ENCODE assay signal across 7 mouse cellular contexts in genomic region chr2:181392600-181393213, GRCm38 (mm10). TPM values are rescaled to one million over a fixed set of nuclear protein-coding genes. Genes with fewer than 3 reads are reported as not detected.
DNase-seq lines count a peak whose midpoint lies in the region; ATAC-seq lines count a peak whose summit lies in the region.

No protein-coding gene starts in this region.

- ATAC-seq in intestine, embryonic 16.5 days: peak; percentile 87
- ATAC-seq in midbrain, embryonic 11.5 days (ENCODE audit: low FRiP score): 0 out of 2 replicates have a peak, but pooled peaks have one; percentile 40

- no peaks in the 10 kb centered on the region for H3K9me3 ChIP-seq in intestine, embryonic 16.5 days (ENCODE audit: control insufficient read depth, low read length)
- H3K9me3 ChIP-seq in midbrain, embryonic 11.5 days (ENCODE audit: control insufficient read depth, low read length): no peaks in the 10 kb centered on the region

- no peak overlapping the region for H3K27ac ChIP-seq in intestine, embryonic 16.5 days (ENCODE audit: low read length)
- no peak overlapping the region for H3K27ac ChIP-seq in midbrain, embryonic 11.5 days (ENCODE audit: low read depth, low read length)

- intact Hi-C loops in gastrocnemius, postnatal 14 days (cut with DNase I; ENCODE audit: low total_unique reads): loop anchor here (5.0 kb wide), 2 partner anchors 175 to 205 kb away; partner anchors contain the start of gene Samd10
- intact Hi-C loops in left cerebral cortex, postnatal 25 days (cut with DNase I): loop anchor here (2.0 to 5.0 kb wide), 3 partner anchors 105 to 202 kb away; partner anchors contain the start of genes Tpd52l2 and Uckl1

- H3K27me3 ChIP-seq in intestine, embryonic 16.5 days (replicated peaks; ENCODE audit: control insufficient read depth, insufficient read depth, low read length): no peaks in the 10 kb centered on the region
- no peaks in the 10 kb centered on the region for H3K27me3 ChIP-seq in midbrain, embryonic 11.5 days (ENCODE audit: control insufficient read depth, insufficient read depth, low read length)

- WGBS in intestine, embryonic 16.5 days: 25% methylated on average over 4 of the region's 4 CpGs
- WGBS in midbrain, embryonic 11.5 days: 24% methylated on average over 4 of the region's 4 CpGs

- no peak overlapping the region for H3K4me3 ChIP-seq in intestine, embryonic 16.5 days (ENCODE audit: low read length)
- H3K4me3 ChIP-seq in midbrain, embryonic 11.5 days (ENCODE audit: low read depth, low read length): no peak overlapping the region

- H3K4me1 ChIP-seq in intestine, embryonic 16.5 days (ENCODE audit: control insufficient read depth, insufficient read depth, low read length): no peaks in the 10 kb centered on the region
- no peaks in the 10 kb centered on the region for H3K4me1 ChIP-seq in midbrain, embryonic 11.5 days (ENCODE audit: control insufficient read depth, insufficient read depth, low read length)

- no peak overlapping the region for H3K4me2 ChIP-seq in intestine, embryonic 16.5 days (ENCODE audit: low read depth, low read length)
- H3K4me2 ChIP-seq in midbrain, embryonic 11.5 days: no peak overlapping the region

- no peaks in the 10 kb centered on the region for H3K36me3 ChIP-seq in intestine, embryonic 16.5 days (ENCODE audit: control insufficient read depth, insufficient read depth, low read length)
- peaks cover 3% of the 10 kb centered on the region for H3K36me3 ChIP-seq in midbrain, embryonic 11.5 days (ENCODE audit: control insufficient read depth, insufficient read depth, low read length)

- H3K9ac ChIP-seq in intestine, embryonic 16.5 days (ENCODE audit: low read depth, low read length): no peak overlapping the region
- H3K9ac ChIP-seq in midbrain, embryonic 11.5 days (ENCODE audit: low read length): no peak overlapping the region

- peak; percentile 86 to 88 for DNase-seq in adrenal gland, adult 18-20 months (ENCODE audit: low spot score in 2 of 2)
- peak; percentile 94 for DNase-seq in embryo, embryonic 10 days (ENCODE audit: low spot score)
- peak; percentile 83 for DNase-seq in gastrocnemius, postnatal 14 days
- DNase-seq in left cerebral cortex, postnatal 25 days (ENCODE audit: low spot score in 2 of 2): peak; percentile 87 to 93
- peak; percentile 98 for DNase-seq in midbrain, embryonic 11.5 days (ENCODE audit: low spot score, missing footprints)
- DNase-seq in skeletal muscle tissue, adult 2 months (ENCODE audit: low read depth, low spot score): peak; percentile 81

RNA-seq across cellular contexts. Expression of gene Lime1, which starts 12.8 kb away (rescaled TPM):
- total RNA-seq in adrenal gland, adult 18-20 months (2021): 10 to 100 TPM; 17.1 to 23.0 TPM
- total RNA-seq in gastrocnemius, postnatal 14 days (2021): 1 to 10 TPM; 4.4 to 4.6 TPM
- polyA plus RNA-seq in intestine, embryonic 16.5 days (2015; fragmentation: Nextera tagmentation; extraction: Ambion mirVana): 16.3 and 16.8 TPM in 2 replicates
- 10 to 100 TPM; 35.8 to 39.1 TPM for total RNA-seq in left cerebral cortex, postnatal 25 days (2021)
- 19.7 TPM in 2 replicates for polyA plus RNA-seq in midbrain, embryonic 11.5 days (2014; fragmentation: Nextera tagmentation; extraction: Ambion mirVana)

RNA-seq across cellular contexts. Expression of gene Arfrp1, which starts 27.5 kb away (rescaled TPM):
- 10 to 100 TPM; 48.9 to 51.8 TPM for total RNA-seq in adrenal gland, adult 18-20 months (2021)
- total RNA-seq in gastrocnemius, postnatal 14 days (2021): 10 to 100 TPM; 21.0 to 21.8 TPM
- polyA plus RNA-seq in intestine, embryonic 16.5 days (2015; fragmentation: Nextera tagmentation; extraction: Ambion mirVana): 52.5 and 54.0 TPM in 2 replicates
- total RNA-seq in left cerebral cortex, postnatal 25 days (2021): 10 to 100 TPM; 39.5 to 41.4 TPM
- 54.2 and 60.9 TPM in 2 replicates for polyA plus RNA-seq in midbrain, embryonic 11.5 days (2014; fragmentation: Nextera tagmentation; extraction: Ambion mirVana)

RNA-seq across cellular contexts. Expression of gene Zgpat, which starts 28.0 kb away (rescaled TPM):
- 10 to 100 TPM; 50.8 to 51.0 TPM for total RNA-seq in adrenal gland, adult 18-20 months (2021)
- total RNA-seq in gastrocnemius, postnatal 14 days (2021): 10 to 100 TPM; 12.5 to 14.3 TPM
- 36.9 and 38.5 TPM in 2 replicates for polyA plus RNA-seq in intestine, embryonic 16.5 days (2015; fragmentation: Nextera tagmentation; extraction: Ambion mirVana)
- total RNA-seq in left cerebral cortex, postnatal 25 days (2021): 10 to 100 TPM; 64.8 to 68.0 TPM
- 34.5 and 36.8 TPM in 2 replicates for polyA plus RNA-seq in midbrain, embryonic 11.5 days (2014; fragmentation: Nextera tagmentation; extraction: Ambion mirVana)
